ENCODE assay signal across 8 mouse cellular contexts in the genomic region with DNA sequence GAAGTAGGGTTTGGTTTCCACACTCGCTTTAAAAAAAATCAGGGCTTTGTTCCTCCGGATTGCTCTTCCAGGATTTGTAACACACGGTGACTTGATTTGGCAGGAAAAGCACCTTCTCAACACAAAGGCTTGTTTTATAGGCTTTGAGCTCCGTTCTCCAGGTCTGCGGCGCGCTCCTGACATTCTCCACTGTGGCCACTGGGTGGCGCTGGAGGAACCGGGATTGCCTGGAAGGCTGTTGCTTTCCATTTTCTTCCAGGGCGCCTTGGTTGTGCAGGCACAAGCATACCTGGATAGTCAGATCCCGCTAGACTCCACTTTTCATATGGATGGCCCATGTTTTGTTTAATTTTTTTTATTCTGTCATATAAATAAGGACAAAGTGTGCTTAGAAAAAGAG. TPM values are rescaled to one million over a fixed set of nuclear protein-coding genes. Genes with fewer than 3 reads are reported as not detected.
DNase-seq lines count a peak whose midpoint lies in the region; ATAC-seq and TF ChIP-seq lines count a peak whose summit lies in the region.

No protein-coding gene starts in this region.

- H3K36me3 ChIP-seq in CH12.LX (replicated peaks in 1 of 2; ENCODE audit: control insufficient read depth in 1 of 2, insufficient read depth in 1 of 2, low read length in 1 of 2): no peaks in the 10 kb centered on the region
- H3K36me3 ChIP-seq in forebrain, embryonic 11.5 days (ENCODE audit: control insufficient read depth, insufficient read depth, low read length): no peaks in the 10 kb centered on the region
- H3K36me3 ChIP-seq in heart, embryonic 15.5 days: no peaks in the 10 kb centered on the region

- no peaks in the 10 kb centered on the region for H3K9me3 ChIP-seq in CH12.LX (replicated peaks; ENCODE audit: low read length)
- no peaks in the 10 kb centered on the region for H3K9me3 ChIP-seq in forebrain, embryonic 11.5 days (ENCODE audit: control insufficient read depth, low read length)
- H3K9me3 ChIP-seq in heart, embryonic 15.5 days (replicated peaks): no peaks in the 10 kb centered on the region

- peak; percentile 55; the same call in 1 of the 2 replicates for ATAC-seq in forebrain, embryonic 11.5 days (replicated peaks; ENCODE audit: low FRiP score)
- no peak for ATAC-seq in heart, embryonic 15.5 days (replicated peaks; ENCODE audit: insufficient number of reproducible peaks, insufficient read depth, low FRiP score, low read depth)

- dilution Hi-C loops in CH12.LX (cut with MboI; ENCODE audit: extremely low pct_ligation_motif_present, extremely low pct_unique_long_range_greater_than_20kb, low sequenced_read_pairs): no loop called here

- no peak overlapping the region for H3K4me2 ChIP-seq in CH12.LX (ENCODE audit: insufficient read depth, low read depth, poor library complexity, severe bottlenecking)
- H3K4me2 ChIP-seq in forebrain, embryonic 11.5 days (ENCODE audit: low read depth, low read length, severe bottlenecking): peak overlapping the region; percentile 27; the same call in 1 of the 2 replicates
- 0 out of 2 replicates have a peak overlapping the region, but pooled peaks have one; percentile 7 for H3K4me2 ChIP-seq in heart, embryonic 15.5 days

- H3K9ac ChIP-seq in CH12.LX (ENCODE audit: insufficient read depth, low read depth): no peak overlapping the region
- no peak overlapping the region; the same call in 1 of the 2 replicates for H3K9ac ChIP-seq in forebrain, embryonic 11.5 days (ENCODE audit: low read length)
- H3K9ac ChIP-seq in heart, embryonic 15.5 days: no peak overlapping the region

- no peaks in the 10 kb centered on the region for H3K4me1 ChIP-seq in CH12.LX (ENCODE audit: control insufficient read depth in 1 of 2, insufficient read depth in 2 of 2)
- no peaks in the 10 kb centered on the region for H3K4me1 ChIP-seq in forebrain, embryonic 11.5 days (replicated peaks; ENCODE audit: control insufficient read depth, insufficient read depth, low read length)
- no peaks in the 10 kb centered on the region for H3K4me1 ChIP-seq in heart, embryonic 15.5 days (replicated peaks)
- H3K4me1 ChIP-seq in lung, adult 2 months (ENCODE audit: control insufficient read depth, insufficient read depth, low read length): no peaks in the 10 kb centered on the region

- in situ Hi-C loops in CH12.LX (cut with MboI; ENCODE audit: low pct_ligation_motif_present, low pct_unique_long_range_greater_than_20kb, low sequenced_read_pairs): no loop called here

- 13% methylated on average over 11 of the region's 11 CpGs for WGBS in forebrain, embryonic 11.5 days
- 5% methylated on average over 11 of the region's 11 CpGs for WGBS in heart, embryonic 15.5 days
- WGBS in lung, adult 2 months: 9% methylated on average over 11 of the region's 11 CpGs

- peak; percentile 62 to 67 for TF ChIP-seq CTCF in CH12.LX (conservative IDR thresholded peaks at IDR 0.05 in 1 of 2, IDR thresholded peaks at IDR 0.05 in 1 of 2; ENCODE audit: low read depth in 2 of 2, low read length in 2 of 2)
- peak; percentile 85 for TF ChIP-seq CTCF in lung, adult 2 months (IDR thresholded peaks at IDR 0.05; ENCODE audit: insufficient read depth, low read length)

- no peaks in the 10 kb centered on the region for H3K27me3 ChIP-seq in CH12.LX (replicated peaks)
- no peaks in the 10 kb centered on the region for H3K27me3 ChIP-seq in forebrain, embryonic 11.5 days (ENCODE audit: control insufficient read depth, insufficient read depth, low read length)
- H3K27me3 ChIP-seq in heart, embryonic 15.5 days: peaks cover 10% of the 10 kb centered on the region; the same call in 1 of the 2 replicates

- TF ChIP-seq RAD21 in CH12.LX (IDR thresholded peaks at IDR 0.05; ENCODE audit: low read depth, low read length): peak; percentile 49

- TF ChIP-seq EP300 in CH12.LX (IDR thresholded peaks at IDR 0.05; ENCODE audit: low read length): no peak

- H3K27ac ChIP-seq in CH12.LX (ENCODE audit: insufficient read depth, low read depth): no peak overlapping the region
- no peak overlapping the region for H3K27ac ChIP-seq in forebrain, embryonic 11.5 days (ENCODE audit: low read depth, low read length)
- no peak overlapping the region for H3K27ac ChIP-seq in heart, embryonic 15.5 days

- peak; percentile 32 for DNase-seq in CH12.LX (ENCODE audit: extremely low read depth)
- DNase-seq in c-Kit-positive CD71-negative TER-119-negative erythroid progenitor cells, embryonic 14.5 days (ENCODE audit: low read depth): peak; percentile 39
- DNase-seq in forebrain, embryonic 11.5 days (ENCODE audit: low spot score): peak; percentile 93
- peak; percentile 93 for DNase-seq in kidney, postnatal 4 days
- DNase-seq in lung, adult 2 months: peak; percentile 84
- peak; percentile 92 for DNase-seq in ovary, postnatal 14 days (ENCODE audit: low spot score)
- DNase-seq in thymus, postnatal 10 days (ENCODE audit: low spot score in 2 of 2): peak; percentile 16 to 60

- no peak overlapping the region for H3K4me3 ChIP-seq in CH12.LX (replicated peaks in 1 of 3; ENCODE audit: low read depth in 2 of 3, low read length in 2 of 3, poor library complexity in 1 of 3)
- H3K4me3 ChIP-seq in forebrain, embryonic 11.5 days (ENCODE audit: low read depth, low read length): no peak overlapping the region
- no peak overlapping the region for H3K4me3 ChIP-seq in heart, embryonic 15.5 days
- no peak overlapping the region for H3K4me3 ChIP-seq in lung, adult 2 months (replicated peaks; ENCODE audit: extremely low read depth, low read depth, low read length)

- no peaks in the 10 kb centered on the region for H3K79me2 ChIP-seq in CH12.LX (replicated peaks; ENCODE audit: control insufficient read depth, extremely low read depth, insufficient read depth, poor library complexity, severe bottlenecking)

- no peak for TF ChIP-seq POLR2A in CH12.LX (IDR thresholded peaks at IDR 0.05; ENCODE audit: low read depth, low read length)
- no peak for TF ChIP-seq POLR2A in lung, adult 2 months (IDR thresholded peaks at IDR 0.05; ENCODE audit: borderline replicate concordance, extremely low read depth, low read depth, low read length)

TF ChIP-seq in CH12.LX, 34 proteins besides CTCF, POLR2A, EP300 and RAD21:
- TF ChIP-seq SMC3 (IDR thresholded peaks at IDR 0.05; ENCODE audit: low read depth, low read length) (peak; percentile 41), GABPA (IDR thresholded peaks at IDR 0.05; ENCODE audit: insufficient replicate concordance, low read depth, low read length) (no peak)

RNA-seq across cellular contexts. Expression of a gene that starts 29.7 kb away (rescaled TPM):
- 6.7 and 8.7 TPM in 2 replicates for total RNA-seq in CH12.LX (2012; rRNA removed)
- 14.7 and 15.5 TPM in 2 replicates for total RNA-seq in CH12.LX (2014; rRNA removed)
- polyA plus RNA-seq in CH12.LX (2012; ENCODE audit: insufficient read length, low read depth): 6.9 and 7.1 TPM in 2 replicates
- polyA plus RNA-seq in forebrain, embryonic 11.5 days (2014; fragmentation: Nextera tagmentation; extraction: Ambion mirVana): 45.7 and 46.3 TPM in 2 replicates
- polyA plus RNA-seq in heart, embryonic 15.5 days (2015; fragmentation: Nextera tagmentation; extraction: Ambion mirVana): 14.1 and 15.9 TPM in 2 replicates
- 9.6 and 16.3 TPM in 2 replicates for polyA plus RNA-seq in lung, adult 2 months (2012; rRNA removed)

Comparison
In these comparisons a context has a peak if more than half of its experiments do, and no peak if none do; other contexts are left out.
1. DNase-seq: peak in every context shown above with its lines; median percentile 93 in forebrain, embryonic 11.5 days; 93 in kidney, postnatal 4 days; 92 in ovary, postnatal 14 days; 84 in lung, adult 2 months; 39 in c-Kit-positive CD71-negative TER-119-negative erythroid progenitor cells, embryonic 14.5 days; 38 in thymus, postnatal 10 days; 32 in CH12.LX.